Mouse (Mus musculus) heart, embryonic 14.5 days (tissue): ENCODE measurements around the gene Frmpd2. TPM values are rescaled to one million over a fixed set of nuclear protein-coding genes. Genes with fewer than 3 reads are reported as not detected.

Experiments
- ATAC-seq: fragments of 200-750 bp; cut with Nextera tagmentation; 2 replicates; pipeline ENCODE4 v1.8.0; 2017; ENCODE audit warnings: low read depth, moderate TSS enrichment; ENCODE audit not compliant: insufficient number of reproducible peaks, insufficient read depth, low FRiP score
- H3K27ac ChIP-seq, 2 experiments: fragments of 200-500 bp in 1 of 2; fragments of 300-500 bp in 1 of 2; sonication (generic) in 1 of 2; replicated peaks in 1 of 2; 2 replicates each; pipeline ENCODE4 v1.5.1; 2012 to 2014; ENCODE audit warnings: low read depth in 2 of 2, low read length in 2 of 2, control low read depth in 1 of 2, mild to moderate bottlenecking in 1 of 2, mixed read lengths in 1 of 2; ENCODE audit not compliant: control insufficient read depth in 1 of 2, insufficient read depth in 1 of 2
- H3K27me3 ChIP-seq: fragments of 300-500 bp; sonication (generic); 2 replicates; pipeline ENCODE4 v1.6.1; 2014; ENCODE audit warnings: mild to moderate bottlenecking, low read length, control low read depth; ENCODE audit not compliant: control insufficient read depth, insufficient read depth
- H3K36me3 ChIP-seq: fragments of 300-500 bp; sonication (generic); 2 replicates; pipeline ENCODE4 v1.6.1; 2014; ENCODE audit warnings: mild to moderate bottlenecking, control low read depth, low read length, mixed read lengths; ENCODE audit not compliant: control insufficient read depth, insufficient read depth
- H3K4me1 ChIP-seq, 2 experiments: fragments of 200-500 bp in 1 of 2; fragments of 300-500 bp in 1 of 2; sonication (generic) in 1 of 2; 2 replicates each; pipeline ENCODE4 v1.6.1; 2012 to 2014; ENCODE audit warnings: low read length in 2 of 2, control low read depth in 1 of 2, mixed read lengths in 1 of 2; ENCODE audit not compliant: control insufficient read depth in 2 of 2, insufficient read depth in 2 of 2
- H3K4me2 ChIP-seq: fragments of 300-500 bp; sonication (generic); 2 replicates; pipeline ENCODE4 v1.6.1; 2014; ENCODE audit warnings: mild to moderate bottlenecking, low read length
- H3K4me3 ChIP-seq, 2 experiments: fragments of 200-500 bp in 1 of 2; fragments of 300-500 bp in 1 of 2; sonication (generic) in 1 of 2; 2 replicates each; pipeline ENCODE4 v1.5.1; 2012 to 2014; ENCODE audit warnings: low read length in 2 of 2, mild to moderate bottlenecking in 2 of 2, control low read depth in 1 of 2, low read depth in 1 of 2, moderate library complexity in 1 of 2; ENCODE audit not compliant: control insufficient read depth in 1 of 2, insufficient read depth in 1 of 2
- H3K9ac ChIP-seq: fragments of 300-500 bp; sonication (generic); 2 replicates; pipeline ENCODE4 v1.6.1; 2014; ENCODE audit warnings: mild to moderate bottlenecking, low read length
- H3K9me3 ChIP-seq: fragments of 300-500 bp; sonication (generic); 2 replicates; pipeline ENCODE4 v1.6.1; 2016; ENCODE audit warnings: low read length, control low read depth; ENCODE audit not compliant: control insufficient read depth
- WGBS: fragments of 180-500 bp; shearing (Covaris S2); extraction: QIAGEN DNeasy Blood & Tissue Kit; methylation state at CpG from one replicate; pipeline ENCODE4 v1.1.7; 2014; 5-methylcytosine and 5-hydroxymethylcytosine counted together
- polyA plus RNA-seq: library from polyadenylated mRNA; unstranded; fragments of >200 nt; fragmentation: Nextera tagmentation; extraction: Ambion mirVana; gene quantifications from 2 replicates; pipeline ENCODE4 v1.2.1, GENCODE M21; 2014

The Frmpd2 gene
- polyA plus RNA-seq, 1 experiment from 2014 or later = not detected

DNA sequence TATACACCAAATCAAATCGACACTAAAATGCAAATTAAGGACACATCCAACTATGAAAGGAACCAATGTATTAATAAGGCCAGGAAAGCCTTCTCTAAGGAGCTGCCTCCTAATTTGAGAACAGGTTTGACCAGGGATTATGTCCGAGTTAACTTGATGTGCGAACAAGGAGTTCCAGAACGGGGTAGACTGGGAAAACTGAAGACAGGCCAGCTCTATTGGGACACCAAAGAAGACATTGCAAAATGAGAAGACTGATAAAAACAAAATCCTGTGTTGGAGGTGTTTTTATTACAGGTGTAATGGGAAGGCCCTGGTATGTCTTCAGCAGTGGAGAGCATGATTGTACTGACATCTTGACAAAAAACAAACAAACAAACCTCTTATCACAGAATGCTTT is 23.2 kb upstream of the Frmpd2 start:
- Histone ChIP-seq H3K4me1 (peaks cover 2 to 18% of the 10 kb centered on the region in 2 experiments), H3K9ac (no peak overlapping the region), H3K36me3 (no peaks in the 10 kb centered on the region), H3K27ac (no peak overlapping the region), H3K27me3 (peaks cover 6% of the 10 kb centered on the region; the same call in 1 of the 2 replicates), H3K4me3 (no peak overlapping the region), H3K4me2 (no peak overlapping the region), H3K9me3 (no peaks in the 10 kb centered on the region)
- WGBS = 85% methylated on average over 4 of the region's 4 CpGs
- ATAC-seq = no peak

DNA sequence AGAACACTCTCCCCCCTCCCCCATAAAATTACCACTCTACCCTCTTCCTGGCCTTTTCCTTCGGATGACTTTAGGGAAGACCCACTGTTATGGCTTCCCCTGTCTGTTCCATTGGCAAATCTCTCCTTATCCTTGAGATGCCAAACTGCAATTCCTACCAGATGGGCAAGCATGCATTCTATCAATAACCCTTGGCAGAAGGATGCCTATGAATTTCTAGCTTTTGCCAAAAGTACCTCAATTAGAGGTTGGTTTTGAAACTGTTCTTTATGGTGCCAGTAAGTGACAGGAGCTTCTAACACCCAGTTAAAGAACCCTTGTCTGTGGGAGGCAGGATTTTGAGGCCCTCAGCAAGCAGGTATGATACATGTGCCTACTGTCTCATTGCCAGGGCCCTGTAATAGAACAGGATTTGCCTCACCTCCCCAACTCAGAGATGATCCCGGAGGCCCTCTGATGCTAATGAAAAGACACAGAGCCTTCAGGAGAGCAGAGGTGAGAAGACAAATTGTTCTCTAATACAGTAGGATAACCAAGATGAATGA is 22.1 kb upstream of the Frmpd2 start:
- Histone ChIP-seq H3K27ac (no peak overlapping the region), H3K4me2 (no peak overlapping the region), H3K36me3 (no peaks in the 10 kb centered on the region), H3K4me3 (no peak overlapping the region), H3K4me1 (peaks cover 2 to 10% of the 10 kb centered on the region in 2 experiments), H3K27me3 (peaks cover 6% of the 10 kb centered on the region; the same call in 1 of the 2 replicates), H3K9me3 (no peaks in the 10 kb centered on the region), H3K9ac (no peak overlapping the region)
- ATAC-seq = no peak
- 72% methylated on average over 2 of the region's 2 CpGs for WGBS

DNA sequence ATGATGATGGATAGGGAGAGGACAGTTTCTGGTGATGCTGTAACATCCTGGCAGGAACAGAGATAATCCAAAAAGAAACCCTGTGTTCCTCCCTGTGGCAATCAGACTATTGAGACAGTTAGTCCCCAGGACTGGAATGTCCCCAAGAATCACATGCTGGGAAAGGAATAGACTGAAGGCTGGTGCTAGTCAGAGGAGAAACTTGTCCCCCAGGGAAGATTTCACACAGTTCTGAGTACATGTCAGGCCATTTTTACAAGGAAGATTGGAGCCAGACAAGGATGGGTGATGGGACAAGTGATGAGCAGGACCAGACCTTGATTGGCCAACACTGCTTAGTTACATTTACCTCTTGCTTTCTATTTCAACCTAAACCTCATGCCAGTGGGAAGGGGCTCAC is 21.2 kb upstream of the Frmpd2 start:
- Histone ChIP-seq H3K4me2 (no peak overlapping the region), H3K36me3 (no peaks in the 10 kb centered on the region), H3K9me3 (no peaks in the 10 kb centered on the region), H3K27ac (no peak overlapping the region), H3K27me3 (peaks cover 6% of the 10 kb centered on the region; the same call in 1 of the 2 replicates), H3K9ac (no peak overlapping the region), H3K4me1 (peaks cover 2 to 7% of the 10 kb centered on the region in 2 experiments; a peak in 3 of 4 replicates), H3K4me3 (no peak overlapping the region)
- no peak for ATAC-seq

DNA sequence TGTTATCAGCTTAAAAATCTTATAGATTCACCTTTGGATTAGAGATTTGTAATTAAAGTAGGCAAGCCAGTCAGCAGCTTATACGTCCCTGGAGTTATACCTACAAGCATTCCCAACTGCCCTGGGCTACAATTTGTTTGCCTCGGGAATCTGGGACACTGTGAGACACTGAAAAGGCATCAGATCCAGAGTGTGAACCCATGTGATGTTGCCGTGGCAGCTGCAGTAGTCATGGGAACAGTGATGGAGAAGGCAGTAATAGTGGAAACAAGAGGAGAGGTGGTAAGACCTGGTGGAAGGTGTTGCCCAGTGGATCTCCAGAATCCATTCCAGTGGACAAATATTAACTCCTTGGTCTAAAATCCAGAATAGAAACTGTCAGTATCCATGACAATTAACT is 7.8 kb upstream of the Frmpd2 start:
- no peak for ATAC-seq
- H3K4me1 ChIP-seq = no peaks in the 10 kb centered on the region
- 66% methylated on average over 3 of the region's 3 CpGs for WGBS
- H3K27ac ChIP-seq = no peak overlapping the region
- no peak overlapping the region for H3K9ac ChIP-seq
- H3K4me2 ChIP-seq = no peak overlapping the region
- no peaks in the 10 kb centered on the region for H3K27me3 ChIP-seq
- peaks cover 3% of the 10 kb centered on the region; the same call in 1 of the 2 replicates for H3K9me3 ChIP-seq
- H3K36me3 ChIP-seq = no peaks in the 10 kb centered on the region
- H3K4me3 ChIP-seq = no peak overlapping the region

DNA sequence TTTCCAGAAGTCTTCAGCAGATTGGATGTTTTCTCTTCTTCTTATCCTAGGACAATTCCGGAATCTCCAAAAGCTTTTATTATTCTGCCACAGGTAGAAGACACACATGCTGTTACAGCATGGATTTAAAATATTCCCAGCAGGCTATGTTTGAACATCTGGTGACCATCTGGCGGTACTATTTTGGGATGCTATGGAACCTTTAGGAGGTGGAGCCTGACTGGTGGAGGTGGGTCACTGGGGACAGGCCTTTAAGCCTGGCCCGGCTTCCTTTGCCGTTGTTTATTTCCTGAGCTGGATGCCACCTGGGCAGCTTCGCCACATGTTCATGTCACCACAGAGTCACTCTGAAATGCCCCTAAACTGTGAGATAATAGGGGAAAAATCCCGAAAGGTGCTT is 3.7 kb upstream of the Frmpd2 start:
- H3K27ac ChIP-seq = no peak overlapping the region
- WGBS = 72% methylated on average over 6 of the region's 6 CpGs
- no peak for ATAC-seq
- no peak overlapping the region for H3K4me2 ChIP-seq
- H3K9ac ChIP-seq = no peak overlapping the region
- peaks cover 3% of the 10 kb centered on the region; the same call in 1 of the 2 replicates for H3K9me3 ChIP-seq
- no peaks in the 10 kb centered on the region for H3K27me3 ChIP-seq
- no peaks in the 10 kb centered on the region for H3K36me3 ChIP-seq
- H3K4me3 ChIP-seq = no peak overlapping the region
- no peaks in the 10 kb centered on the region for H3K4me1 ChIP-seq

DNA sequence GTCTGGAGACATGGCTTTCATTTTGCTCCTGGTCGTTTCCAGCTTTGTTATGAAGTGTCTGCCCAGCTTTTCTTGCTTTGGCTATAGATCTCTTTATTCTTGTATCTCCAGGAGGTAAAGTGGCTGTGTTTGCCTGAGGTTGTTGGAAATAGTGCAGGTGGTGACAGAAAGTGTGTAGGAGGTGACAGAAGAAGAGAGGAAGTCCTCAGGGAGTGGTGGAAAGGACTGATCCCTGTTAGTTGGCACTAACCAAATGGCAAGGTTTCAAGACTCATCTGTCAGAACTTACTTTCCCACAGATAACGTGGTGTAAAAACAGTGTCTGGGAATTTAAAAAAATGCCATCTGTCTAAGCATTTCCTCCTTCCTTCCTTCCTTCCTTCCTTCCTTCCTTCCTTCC is 3.0 kb downstream of the Frmpd2 start:
- WGBS = 51% methylated on average over 2 of the region's 2 CpGs
- Histone ChIP-seq H3K4me1 (no peaks in the 10 kb centered on the region; a peak in 1 of 4 replicates), H3K9ac (no peak overlapping the region), H3K27ac (no peak overlapping the region), H3K36me3 (no peaks in the 10 kb centered on the region), H3K4me2 (no peak overlapping the region), H3K9me3 (no peaks in the 10 kb centered on the region), H3K27me3 (no peaks in the 10 kb centered on the region), H3K4me3 (no peak overlapping the region)
- no peak for ATAC-seq

DNA sequence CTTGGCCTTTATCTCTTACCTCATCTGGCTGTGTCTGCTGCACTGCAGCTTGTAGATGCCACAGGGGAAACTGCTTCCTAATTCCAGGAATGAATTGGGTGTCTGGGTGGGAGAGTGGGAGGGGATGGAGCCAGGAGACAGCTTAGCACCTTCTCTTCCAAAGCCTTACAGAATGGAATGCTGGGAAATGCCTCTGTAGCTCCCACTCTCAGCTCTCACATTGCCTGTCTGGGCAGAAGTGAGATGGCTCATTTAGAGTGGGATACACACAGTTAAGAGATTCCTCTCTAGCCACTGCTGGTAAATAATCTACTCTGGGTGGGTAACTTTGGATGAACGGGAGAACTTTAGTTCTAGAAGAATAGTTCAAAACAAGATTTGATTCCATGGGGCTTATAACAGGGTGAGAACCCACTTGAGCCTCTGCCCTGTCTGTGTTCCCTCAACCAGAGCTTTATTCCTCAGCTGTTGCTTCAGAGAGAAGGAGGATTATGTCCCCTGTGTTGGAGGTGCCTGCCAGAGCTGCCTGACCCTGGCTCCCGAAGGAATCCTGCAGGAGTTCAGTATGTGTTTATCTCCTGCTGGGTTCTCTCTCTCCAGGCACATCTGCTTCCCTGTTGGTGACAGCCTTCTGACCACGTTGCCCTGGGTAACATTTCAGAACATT is 4.7 kb downstream of the Frmpd2 start:
- 7% methylated on average over 3 of the region's 3 CpGs for WGBS
- no peak for ATAC-seq
- Histone ChIP-seq H3K27ac (no peak overlapping the region), H3K4me3 (no peak overlapping the region), H3K4me2 (no peak overlapping the region), H3K4me1 (no peaks in the 10 kb centered on the region; a peak in 1 of 4 replicates), H3K9ac (no peak overlapping the region), H3K27me3 (no peaks in the 10 kb centered on the region), H3K36me3 (no peaks in the 10 kb centered on the region), H3K9me3 (no peaks in the 10 kb centered on the region)

DNA sequence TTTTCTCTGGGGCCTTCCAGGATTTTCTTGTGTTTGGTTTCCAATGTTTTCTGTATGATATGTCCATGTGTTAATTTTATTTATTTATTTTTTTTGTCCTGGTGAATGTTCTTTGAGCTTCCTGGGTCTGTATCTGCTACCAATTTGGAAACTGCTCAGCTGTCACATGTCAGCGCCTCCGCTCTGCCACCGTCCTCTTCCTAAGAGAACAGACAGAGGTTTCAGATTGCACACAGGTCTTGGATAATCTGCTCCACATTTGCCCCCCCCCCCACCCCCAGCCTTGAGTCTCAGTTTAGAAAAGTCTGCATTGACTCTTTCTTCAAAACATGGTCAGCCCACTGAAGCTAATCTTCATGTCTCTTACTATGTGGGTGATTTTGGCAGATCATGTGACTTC is 10.5 kb downstream of the Frmpd2 start:
- 46% methylated on average over 3 of the region's 3 CpGs for WGBS
- no peak overlapping the region for H3K9ac ChIP-seq

More for the DNA sequence above, 10.5 kb downstream of the Frmpd2 start:
- Histone ChIP-seq H3K4me1 (no peaks in the 10 kb centered on the region; a peak in 1 of 4 replicates), H3K27me3 (no peaks in the 10 kb centered on the region), H3K9me3 (no peaks in the 10 kb centered on the region), H3K27ac (no peak overlapping the region), H3K4me3 (no peak overlapping the region), H3K4me2 (no peak overlapping the region), H3K36me3 (no peaks in the 10 kb centered on the region)
- ATAC-seq = no peak
